Mouse (Mus musculus) intestine, embryonic 14.5 days (tissue): ENCODE measurements around the gene Morf4l1. TPM values are rescaled to one million over a fixed set of nuclear protein-coding genes. Genes with fewer than 3 reads are reported as not detected.

Experiments
- ATAC-seq: fragments of 200-750 bp; cut with Nextera tagmentation; replicated peaks from 2 replicates; pipeline ENCODE4 v1.8.0; 2017; ENCODE audit warnings: low read depth, moderate number of reproducible peaks, moderate TSS enrichment, moderate library complexity; ENCODE audit not compliant: low FRiP score, low TSS enrichment
- DNase-seq: peaks from one replicate; pipeline ENCODE4 v3.0.0-alpha.2; 2018; ENCODE audit warnings: low spot score
- H3K27ac ChIP-seq: fragments of 300-500 bp; sonication (generic); 2 replicates; pipeline ENCODE4 v1.5.1; 2014; ENCODE audit warnings: low read depth, mild to moderate bottlenecking, control low read depth
- H3K27me3 ChIP-seq: fragments of 300-500 bp; sonication (generic); replicated peaks from 2 replicates; pipeline ENCODE4 v1.6.1; 2014; ENCODE audit warnings: low read length, control low read depth; ENCODE audit not compliant: control insufficient read depth, insufficient read depth
- H3K36me3 ChIP-seq: fragments of 300-500 bp; sonication (generic); 2 replicates; pipeline ENCODE4 v1.6.1; 2014; ENCODE audit warnings: low read length, control low read depth; ENCODE audit not compliant: control insufficient read depth, insufficient read depth
- H3K4me1 ChIP-seq: fragments of 300-500 bp; sonication (generic); replicated peaks from 2 replicates; pipeline ENCODE4 v1.6.1; 2014; ENCODE audit warnings: low read length, control low read depth, mixed read lengths; ENCODE audit not compliant: control insufficient read depth, insufficient read depth
- H3K4me2 ChIP-seq: fragments of 300-500 bp; sonication (generic); 2 replicates; pipeline ENCODE4 v1.6.1; 2014; ENCODE audit warnings: low read length
- H3K4me3 ChIP-seq: fragments of 300-500 bp; sonication (generic); 2 replicates; pipeline ENCODE4 v1.5.1; 2014; ENCODE audit warnings: low read depth, low read length, control low read depth, mixed read lengths
- H3K9ac ChIP-seq: fragments of 300-500 bp; sonication (generic); 2 replicates; pipeline ENCODE4 v1.6.1; 2014; ENCODE audit warnings: mild to moderate bottlenecking, low read length
- H3K9me3 ChIP-seq: fragments of 300-500 bp; sonication (generic); 2 replicates; pipeline ENCODE4 v1.6.1; 2016; ENCODE audit warnings: low read length, control low read depth; ENCODE audit not compliant: control insufficient read depth
- WGBS: fragments of 180-500 bp; shearing (Covaris S2); extraction: QIAGEN DNeasy Blood & Tissue Kit; methylation state at CpG from one replicate; pipeline ENCODE4 v1.1.7; 2014; 5-methylcytosine and 5-hydroxymethylcytosine counted together
- polyA plus RNA-seq: library from polyadenylated mRNA; unstranded; fragments of >200 nt; fragmentation: Nextera tagmentation; extraction: Ambion mirVana; gene quantifications from 2 replicates; pipeline ENCODE4 v1.2.1, GENCODE M21; 2014

The Morf4l1 gene
- polyA plus RNA-seq, 1 experiment from 2014 or later: 414 TPM

DNA sequence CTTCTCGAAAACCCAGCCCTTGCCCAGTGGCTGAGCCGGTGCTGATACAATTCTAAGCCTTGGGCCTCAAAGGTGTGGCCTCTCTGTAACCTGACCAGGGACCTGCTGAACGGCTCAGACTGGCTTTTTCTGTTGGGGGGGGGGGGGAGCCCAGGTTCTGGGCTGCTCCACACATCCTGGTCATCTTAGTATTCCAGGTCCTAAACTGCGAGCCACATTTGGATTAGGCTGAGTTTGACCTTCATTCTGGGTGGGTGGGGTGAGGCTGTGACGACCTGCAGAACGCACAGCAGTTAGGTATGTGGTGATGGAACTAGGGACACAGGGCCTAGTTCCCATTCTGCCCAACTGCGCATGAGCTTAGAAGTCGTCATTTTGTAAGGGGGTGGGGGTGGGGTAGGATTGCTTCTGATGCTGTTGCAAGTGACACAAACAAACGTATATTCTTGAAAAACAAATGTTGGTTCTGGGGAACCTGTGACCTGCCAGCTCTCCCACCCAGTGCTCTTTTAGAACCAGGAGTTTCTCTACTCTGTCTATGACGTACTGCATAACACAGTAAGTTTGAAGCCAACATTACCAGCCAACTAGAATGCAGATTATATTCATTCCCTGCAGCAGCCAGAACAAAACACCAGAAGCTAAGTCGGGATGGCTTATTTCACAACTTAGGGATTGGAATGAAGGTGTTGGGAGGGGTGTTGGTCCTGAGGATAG, 9.7 kb upstream of the Morf4l1 start:
- H3K9ac ChIP-seq: no peak overlapping the region
- no peak overlapping the region for H3K4me3 ChIP-seq
- ATAC-seq (0 out of 2 replicates have a peak, but pooled peaks have one; percentile 17), DNase-seq (no peak)
- H3K27ac ChIP-seq: no peak overlapping the region
- H3K27me3 ChIP-seq: no peaks in the 10 kb centered on the region
- H3K4me1 ChIP-seq: 0 out of 2 replicates have a peak, but pooled peaks cover 3% of the 10 kb centered on the region
- H3K4me2 ChIP-seq: no peak overlapping the region
- no peaks in the 10 kb centered on the region for H3K36me3 ChIP-seq
- 36% methylated on average over 11 of the region's 11 CpGs for WGBS
- H3K9me3 ChIP-seq: no peaks in the 10 kb centered on the region

GRCm38 (mm10) chr9:90122246-90122740, 7.7 kb upstream of the Morf4l1 start:
- no peaks in the 10 kb centered on the region for H3K27me3 ChIP-seq
- no peak overlapping the region for H3K9ac ChIP-seq
- H3K9me3 ChIP-seq: no peaks in the 10 kb centered on the region
- 77% methylated on average over 4 of the region's 4 CpGs for WGBS
- H3K36me3 ChIP-seq: no peaks in the 10 kb centered on the region
- H3K27ac ChIP-seq: no peak overlapping the region
- no peak overlapping the region for H3K4me3 ChIP-seq
- no peak for ATAC-seq
- no peak overlapping the region for H3K4me2 ChIP-seq
- H3K4me1 ChIP-seq: 0 out of 2 replicates have a peak, but pooled peaks cover 3% of the 10 kb centered on the region
- DNase-seq: no peak

DNA sequence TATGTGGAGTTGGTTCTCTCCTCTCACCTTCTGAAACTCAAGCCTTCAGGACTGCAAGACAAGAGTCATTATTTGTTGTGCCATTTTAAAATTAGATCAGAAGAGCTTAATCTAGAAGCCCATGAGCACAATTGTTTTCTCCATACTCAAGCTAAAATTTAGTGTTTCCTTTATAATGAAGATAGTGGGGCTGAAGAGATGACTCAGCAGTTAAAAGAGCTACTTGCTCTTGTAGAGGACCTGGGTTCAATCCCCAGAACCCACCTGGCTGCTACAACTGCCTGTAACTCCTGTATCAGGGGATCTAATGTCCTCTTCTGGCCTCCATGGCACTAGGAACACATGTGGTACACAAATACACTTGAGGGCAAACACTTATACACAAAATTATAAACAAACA, 2.7 kb upstream of the Morf4l1 start:
- H3K9ac ChIP-seq: no peak overlapping the region
- H3K4me3 ChIP-seq: no peak overlapping the region
- ATAC-seq (no peak), DNase-seq (no peak)
- H3K36me3 ChIP-seq: no peaks in the 10 kb centered on the region
- H3K4me2 ChIP-seq: no peak overlapping the region
- no peak overlapping the region for H3K27ac ChIP-seq
- peaks cover 6% of the 10 kb centered on the region for H3K4me1 ChIP-seq
- no peaks in the 10 kb centered on the region for H3K9me3 ChIP-seq
- no peaks in the 10 kb centered on the region for H3K27me3 ChIP-seq

DNA sequence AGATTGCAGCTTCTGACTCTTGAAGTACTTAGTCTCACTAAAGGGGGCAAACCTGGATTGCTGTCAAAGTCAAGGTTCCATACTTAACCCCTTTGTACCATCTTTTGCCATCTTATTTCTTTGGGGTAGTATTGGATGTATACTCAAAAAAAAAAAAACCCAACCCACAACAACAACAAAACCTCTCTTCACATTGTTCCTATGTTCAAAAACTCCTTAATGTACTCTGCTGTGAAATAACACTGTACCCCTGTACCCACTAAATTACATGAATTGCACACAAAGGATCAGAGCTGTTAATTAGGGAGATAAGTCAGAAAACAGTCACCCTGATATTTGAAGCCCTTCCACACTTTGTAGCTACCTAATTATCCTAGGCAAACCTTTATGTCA, 730 bp upstream of the Morf4l1 start:
- peak overlapping the region; percentile 97 for H3K4me3 ChIP-seq
- DNase-seq (no peak), ATAC-seq (no peak)
- peak overlapping the region; percentile 55 for H3K9ac ChIP-seq
- no peaks in the 10 kb centered on the region for H3K36me3 ChIP-seq
- no peaks in the 10 kb centered on the region for H3K27me3 ChIP-seq
- no peak overlapping the region for H3K27ac ChIP-seq
- H3K4me1 ChIP-seq: peaks cover 14% of the 10 kb centered on the region
- H3K9me3 ChIP-seq: no peaks in the 10 kb centered on the region
- H3K4me2 ChIP-seq: peak overlapping the region; percentile 87

- Histone ChIP-seq H3K9me3 (no peaks in the 10 kb centered on the region), H3K4me1 (peaks cover 18% of the 10 kb centered on the region), H3K36me3 (peaks cover 6% of the 10 kb centered on the region), H3K9ac (peak overlapping the region; percentile 99), H3K27me3 (no peaks in the 10 kb centered on the region), H3K4me2 (peak overlapping the region; percentile 69), H3K27ac (peak overlapping the region; percentile 99), H3K4me3 (peak overlapping the region; percentile 97)
- DNase-seq (peak; percentile 93), ATAC-seq (peak; percentile 69)
- WGBS: under 1% methylated on average over 81 of the region's 82 CpGs
Observed at GRCm38 (mm10) chr9:90113651-90114566, 665 bp downstream of the Morf4l1 start.

GRCm38 (mm10) chr9:90113151-90113550, 1.4 kb downstream of the Morf4l1 start:
- DNase-seq: no peak
- 2% methylated on average over 13 of the region's 13 CpGs for WGBS

DNA sequence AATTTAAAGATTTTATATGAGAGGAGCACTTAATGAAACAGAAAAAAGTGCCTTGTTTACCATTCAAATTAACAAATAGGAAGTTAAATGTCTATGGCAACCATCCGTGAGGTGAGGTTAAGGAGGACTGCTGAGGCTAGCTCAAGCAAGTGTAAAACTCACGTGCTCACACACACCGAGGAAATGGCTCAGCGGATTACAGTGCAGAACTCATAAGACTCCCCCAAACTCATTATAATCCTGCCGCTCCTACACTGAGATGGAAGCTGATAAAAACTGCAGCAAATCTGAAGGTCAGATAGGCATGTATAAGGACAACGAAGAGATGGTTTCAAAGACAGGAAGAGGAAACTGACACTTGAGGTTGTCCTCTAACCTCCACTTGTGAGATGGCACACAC, 5.2 kb downstream of the Morf4l1 start:
- Histone ChIP-seq H3K27ac (no peak overlapping the region), H3K36me3 (peaks cover 50% of the 10 kb centered on the region), H3K9ac (no peak overlapping the region), H3K9me3 (no peaks in the 10 kb centered on the region), H3K4me2 (no peak overlapping the region), H3K4me3 (no peak overlapping the region), H3K4me1 (peaks cover 18% of the 10 kb centered on the region), H3K27me3 (no peaks in the 10 kb centered on the region)
- no peak for DNase-seq
- no peak for ATAC-seq
- WGBS: 75% methylated on average over 6 of the region's 6 CpGs

More at GRCm38 (mm10) chr9:90113151-90113550, 1.4 kb downstream of the Morf4l1 start:
- H3K27ac ChIP-seq: peak overlapping the region; percentile 99; the same call in 1 of the 2 replicates
- H3K9me3 ChIP-seq: no peaks in the 10 kb centered on the region
- ATAC-seq: no peak
- H3K36me3 ChIP-seq: peaks cover 14% of the 10 kb centered on the region
- H3K4me2 ChIP-seq: peak overlapping the region; percentile 69
- peaks cover 18% of the 10 kb centered on the region for H3K4me1 ChIP-seq
- peak overlapping the region; percentile 99 for H3K9ac ChIP-seq
- no peaks in the 10 kb centered on the region for H3K27me3 ChIP-seq
- peak overlapping the region; percentile 97 for H3K4me3 ChIP-seq

DNA sequence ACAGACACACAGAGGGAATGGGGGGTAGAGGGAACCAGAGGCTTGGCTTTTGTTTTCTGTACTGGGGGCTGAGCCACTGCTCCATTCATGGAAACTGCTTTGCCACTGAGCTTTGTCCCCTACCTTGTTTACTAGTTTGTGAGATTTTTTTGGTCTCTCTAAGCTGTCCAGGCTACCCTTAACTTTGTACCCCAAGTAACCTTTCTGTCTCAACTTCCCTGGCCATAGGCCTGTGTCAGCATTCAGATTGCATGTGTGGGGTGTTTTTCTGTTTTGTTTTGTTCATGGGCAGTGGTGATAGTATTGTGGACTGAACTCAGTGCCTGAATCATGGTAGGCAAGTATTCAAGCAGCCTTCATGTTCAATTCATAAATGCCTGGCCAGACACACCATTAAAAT, 6.3 kb downstream of the Morf4l1 start:
- H3K4me3 ChIP-seq: no peak overlapping the region
- no peak overlapping the region for H3K4me2 ChIP-seq
- no peaks in the 10 kb centered on the region for H3K27me3 ChIP-seq
- no peaks in the 10 kb centered on the region for H3K9me3 ChIP-seq
- peaks cover 61% of the 10 kb centered on the region for H3K36me3 ChIP-seq
- H3K4me1 ChIP-seq: peaks cover 18% of the 10 kb centered on the region
- ATAC-seq: no peak
- H3K27ac ChIP-seq: no peak overlapping the region
- no peak for DNase-seq
- no peak overlapping the region for H3K9ac ChIP-seq
